Mouse (Mus musculus): ENCODE measurements around the gene Fsd1. TPM values are rescaled to one million over a fixed set of nuclear protein-coding genes. Genes with fewer than 3 reads are reported as not detected.
A peak's percentile ranks its signal among the peaks of the same experiment; 100 is the strongest.

Gene Fsd1
- polyA plus RNA-seq, 1 experiment = 0.36 TPM

DNA sequence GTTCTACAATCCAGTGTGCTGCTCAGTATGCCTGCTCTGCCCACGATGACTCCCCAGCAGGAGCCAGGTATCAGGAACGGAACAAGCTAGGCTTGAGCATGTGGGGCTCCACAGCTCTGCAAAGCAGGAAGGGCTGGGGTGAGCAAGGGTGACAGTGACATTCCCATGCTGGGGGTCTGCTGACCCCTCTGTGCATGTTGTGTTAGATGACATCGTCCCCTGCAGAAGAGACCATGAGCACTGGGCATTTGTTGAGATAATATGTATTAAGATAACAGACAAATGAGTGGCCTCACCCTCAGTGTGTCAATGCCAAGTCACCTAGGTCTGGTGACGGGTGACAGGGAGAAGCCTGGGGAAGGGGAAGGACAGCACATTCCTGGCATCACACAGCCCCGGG is 38.6 kb downstream of the Fsd1 start:
- no peak overlapping the region for H3K4me3 ChIP-seq
- no peaks in the 10 kb centered on the region for H3K27me3 ChIP-seq (ENCODE audit: control insufficient read depth, insufficient read depth, insufficient read length)
- peaks cover 92% of the 10 kb centered on the region for H3K79me2 ChIP-seq (ENCODE audit: control insufficient read depth, insufficient read depth)
- no peak overlapping the region for H3ac ChIP-seq (ENCODE audit: control insufficient read depth, insufficient read length)
- no peaks in the 10 kb centered on the region for H3K36me3 ChIP-seq (ENCODE audit: control insufficient read depth, insufficient read depth)
- no peak overlapping the region for H3K4me2 ChIP-seq (ENCODE audit: low read depth)
- TF ChIP-seq TCF12 (IDR thresholded peaks at IDR 0.05; ENCODE audit: insufficient read depth, poor library complexity, severe bottlenecking) (no peak), MYOD1 (IDR thresholded peaks at IDR 0.05; ENCODE audit: control insufficient read depth in 1 of 3, insufficient read length in 2 of 3, low read depth in 2 of 3) (no peak), CEBPB (IDR thresholded peaks at IDR 0.05; ENCODE audit: insufficient read depth, poor library complexity, severe bottlenecking) (no peak), SRF (IDR thresholded peaks at IDR 0.05; ENCODE audit: control insufficient read depth, insufficient read length, low read depth) (no peak), TCF3 (IDR thresholded peaks at IDR 0.05; ENCODE audit: insufficient read length, low read depth) (no peak), REST (IDR thresholded peaks at IDR 0.05; ENCODE audit: insufficient read depth, insufficient read length) (no peak), POLR2AphosphoS2 (IDR thresholded peaks at IDR 0.05; ENCODE audit: insufficient read length, low read depth) (no peak), USF1 (IDR thresholded peaks at IDR 0.05; ENCODE audit: low read depth) (no peak), MAX (IDR thresholded peaks at IDR 0.05; ENCODE audit: low read depth) (no peak), MYOG (IDR thresholded peaks at IDR 0.05; ENCODE audit: control insufficient read depth in 1 of 3, insufficient read depth in 1 of 3, insufficient read length in 2 of 3, low read depth in 2 of 3) (no peak), POLR2A (IDR thresholded peaks at IDR 0.05; ENCODE audit: insufficient read length, low read depth) (no peak), E2F4 (IDR thresholded peaks at IDR 0.05; ENCODE audit: insufficient read depth) (no peak)

DNA sequence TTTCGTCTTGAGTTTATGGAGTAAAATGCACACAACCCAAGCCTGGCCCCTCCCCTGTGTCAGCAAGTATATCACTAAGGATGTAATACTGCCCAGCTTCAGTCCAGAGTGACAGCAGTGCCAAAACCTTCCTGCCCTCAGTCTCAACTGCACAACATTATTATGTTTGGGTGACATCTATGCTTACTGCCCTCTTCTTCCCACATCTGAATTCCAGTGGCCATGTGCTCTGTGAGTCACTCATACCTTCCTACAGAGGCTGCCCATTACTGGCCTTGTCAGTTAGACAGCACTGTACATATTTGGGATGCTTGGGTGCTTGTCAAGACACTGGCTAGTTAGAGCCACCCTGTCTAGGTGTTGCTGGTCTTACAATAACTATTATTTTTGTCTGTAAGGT is 40.0 kb downstream of the Fsd1 start:
- TF ChIP-seq POLR2A (IDR thresholded peaks at IDR 0.05; ENCODE audit: insufficient read length, low read depth) = no peak
- peak in 1 of 3 experiments; percentile 52 for TF ChIP-seq MYOD1 (IDR thresholded peaks at IDR 0.05; ENCODE audit: control insufficient read depth in 1 of 3, insufficient read length in 2 of 3, low read depth in 2 of 3)
- peak; percentile 67 for TF ChIP-seq USF1 (IDR thresholded peaks at IDR 0.05; ENCODE audit: low read depth)
- TF ChIP-seq MAX (IDR thresholded peaks at IDR 0.05; ENCODE audit: low read depth) = peak; percentile 80

DNA sequence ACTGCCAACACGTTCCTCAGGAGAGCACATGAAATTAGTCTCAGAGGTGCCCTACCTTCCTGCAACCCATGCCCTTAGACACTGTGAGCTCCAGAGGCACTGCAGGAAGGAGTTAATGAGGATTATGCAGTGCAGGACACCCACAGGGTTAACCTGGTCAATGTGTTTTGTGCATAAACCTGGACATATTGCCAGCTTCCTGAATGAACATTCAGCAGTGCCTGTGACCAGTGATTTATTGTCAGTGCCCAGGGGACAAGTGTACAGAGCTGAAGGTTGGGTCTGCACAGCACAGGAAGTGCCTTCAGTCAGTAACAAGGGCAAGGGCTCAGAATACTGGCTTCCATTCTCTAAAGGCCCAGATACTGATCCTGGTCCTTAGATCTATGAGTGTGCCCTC is 40.6 kb downstream of the Fsd1 start:
- H3K36me3 ChIP-seq (ENCODE audit: control insufficient read depth, insufficient read depth) = peaks cover 5% of the 10 kb centered on the region
- TF ChIP-seq TCF12 (IDR thresholded peaks at IDR 0.05; ENCODE audit: insufficient read depth, poor library complexity, severe bottlenecking) (no peak), REST (IDR thresholded peaks at IDR 0.05; ENCODE audit: insufficient read depth, insufficient read length) (no peak), CEBPB (IDR thresholded peaks at IDR 0.05; ENCODE audit: insufficient read depth, poor library complexity, severe bottlenecking) (no peak), E2F4 (IDR thresholded peaks at IDR 0.05; ENCODE audit: insufficient read depth) (no peak), MYOD1 (IDR thresholded peaks at IDR 0.05; ENCODE audit: control insufficient read depth in 1 of 3, insufficient read length in 2 of 3, low read depth in 2 of 3) (no peak), MYOG (IDR thresholded peaks at IDR 0.05; ENCODE audit: control insufficient read depth in 1 of 3, insufficient read depth in 1 of 3, insufficient read length in 2 of 3, low read depth in 2 of 3) (no peak), SRF (IDR thresholded peaks at IDR 0.05; ENCODE audit: control insufficient read depth, insufficient read length, low read depth) (no peak), TCF3 (IDR thresholded peaks at IDR 0.05; ENCODE audit: insufficient read length, low read depth) (no peak)
- peak overlapping the region; percentile 53 for H3K4me2 ChIP-seq (ENCODE audit: low read depth)
- H3K79me2 ChIP-seq (ENCODE audit: control insufficient read depth, insufficient read depth) = peaks cover 95% of the 10 kb centered on the region
- H3ac ChIP-seq (ENCODE audit: control insufficient read depth, insufficient read length) = no peak overlapping the region
- no peak overlapping the region for H3K4me3 ChIP-seq
- no peaks in the 10 kb centered on the region for H3K27me3 ChIP-seq (ENCODE audit: control insufficient read depth, insufficient read depth, insufficient read length)

More for the DNA sequence above, 40.0 kb downstream of the Fsd1 start:
- Histone ChIP-seq H3K4me2 (ENCODE audit: low read depth) (peak overlapping the region; percentile 53), H3K79me2 (ENCODE audit: control insufficient read depth, insufficient read depth) (peaks cover 96% of the 10 kb centered on the region), H3ac (ENCODE audit: control insufficient read depth, insufficient read length) (no peak overlapping the region), H3K36me3 (ENCODE audit: control insufficient read depth, insufficient read depth) (peaks cover 5% of the 10 kb centered on the region), H3K27me3 (ENCODE audit: control insufficient read depth, insufficient read depth, insufficient read length) (no peaks in the 10 kb centered on the region), H3K4me3 (no peak overlapping the region)

DNA sequence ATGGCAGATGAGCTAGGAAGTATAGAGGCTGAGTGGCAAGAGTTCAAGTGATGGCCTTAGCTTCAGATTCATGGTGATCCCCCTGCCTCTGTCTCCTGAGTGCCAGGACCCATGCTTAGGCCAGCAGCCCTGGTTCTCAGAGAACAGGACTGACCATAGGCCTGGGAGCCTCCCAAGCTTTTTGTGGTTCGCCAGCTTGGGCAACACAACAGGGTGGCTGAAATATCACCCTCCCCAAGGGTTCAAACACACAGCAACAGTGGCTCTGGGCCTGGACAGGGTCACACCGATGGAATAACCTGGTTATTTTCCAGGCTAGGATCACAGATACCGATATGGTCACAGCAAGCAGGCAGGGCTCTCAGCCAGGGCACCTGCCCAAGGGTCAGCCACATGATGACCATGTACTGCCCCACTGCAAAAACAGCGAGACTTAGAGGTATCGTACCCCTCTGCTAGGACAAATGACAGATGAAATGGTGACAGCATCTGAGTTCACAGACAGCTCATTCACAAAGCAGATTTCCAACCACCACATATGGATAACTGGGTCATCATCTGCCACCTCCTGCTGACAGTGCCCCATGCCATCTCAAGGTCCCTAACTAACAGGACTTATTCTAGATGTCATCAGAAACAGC is 41.6 kb downstream of the Fsd1 start:
- peaks cover 95% of the 10 kb centered on the region for H3K79me2 ChIP-seq (ENCODE audit: control insufficient read depth, insufficient read depth)
- H3K4me2 ChIP-seq (ENCODE audit: low read depth) = peak overlapping the region; percentile 13
- TF ChIP-seq TCF12 (IDR thresholded peaks at IDR 0.05; ENCODE audit: insufficient read depth, poor library complexity, severe bottlenecking) (no peak), MYOD1 (IDR thresholded peaks at IDR 0.05; ENCODE audit: control insufficient read depth in 1 of 3, insufficient read length in 2 of 3, low read depth in 2 of 3) (peak in 1 of 3 experiments; percentile 9)
- H3ac ChIP-seq (ENCODE audit: control insufficient read depth, insufficient read length) = no peak overlapping the region
- H3K4me3 ChIP-seq = no peak overlapping the region
- peaks cover 5% of the 10 kb centered on the region for H3K36me3 ChIP-seq (ENCODE audit: control insufficient read depth, insufficient read depth)
- no peaks in the 10 kb centered on the region for H3K27me3 ChIP-seq (ENCODE audit: control insufficient read depth, insufficient read depth, insufficient read length)

DNA sequence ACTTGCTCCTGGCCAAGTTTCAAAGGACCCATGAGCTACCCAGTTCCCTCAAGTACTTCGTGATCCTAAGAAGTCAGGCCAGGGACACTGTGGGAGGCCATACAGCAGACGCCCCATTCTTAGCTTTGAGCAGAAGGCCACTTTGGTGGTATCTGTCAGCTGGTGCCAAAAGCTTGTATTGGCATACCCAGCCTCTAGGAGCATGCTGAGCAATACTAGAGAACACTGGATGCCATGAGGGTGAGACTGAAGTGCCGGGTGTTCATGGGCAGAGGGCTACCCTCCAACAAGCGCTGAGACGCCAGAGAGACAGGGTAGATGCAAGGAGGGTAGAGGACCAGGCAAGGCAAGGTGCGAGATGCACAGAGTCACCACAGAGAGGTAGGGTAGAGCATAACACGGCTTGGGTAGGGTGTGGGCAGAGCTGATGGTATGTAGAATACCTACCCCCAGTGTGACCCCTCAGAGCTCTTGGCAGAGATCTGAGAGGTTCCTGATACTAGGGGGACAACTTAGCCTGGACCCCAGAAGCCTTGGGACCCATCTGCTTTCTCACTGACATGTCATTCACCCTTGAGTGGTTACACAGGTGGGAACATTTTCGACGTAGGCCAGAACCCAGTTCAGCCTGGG is 44.0 kb downstream of the Fsd1 start:
- Histone ChIP-seq H3K4me3 (no peak overlapping the region), H3K79me2 (ENCODE audit: control insufficient read depth, insufficient read depth) (peaks cover 95% of the 10 kb centered on the region), H3K27me3 (ENCODE audit: control insufficient read depth, insufficient read depth, insufficient read length) (no peaks in the 10 kb centered on the region), H3ac (ENCODE audit: control insufficient read depth, insufficient read length) (no peak overlapping the region), H3K36me3 (ENCODE audit: control insufficient read depth, insufficient read depth) (peaks cover 5% of the 10 kb centered on the region), H3K4me2 (ENCODE audit: low read depth) (peak overlapping the region; percentile 50)
- no peak for TF ChIP-seq MYOG (IDR thresholded peaks at IDR 0.05; ENCODE audit: control insufficient read depth in 1 of 3, insufficient read depth in 1 of 3, insufficient read length in 2 of 3, low read depth in 2 of 3)
- TF ChIP-seq TCF3 (IDR thresholded peaks at IDR 0.05; ENCODE audit: insufficient read length, low read depth) = no peak
- TF ChIP-seq TCF12 (IDR thresholded peaks at IDR 0.05; ENCODE audit: insufficient read depth, poor library complexity, severe bottlenecking) = no peak
- no peak for TF ChIP-seq MAX (IDR thresholded peaks at IDR 0.05; ENCODE audit: low read depth)
- no peak for TF ChIP-seq CEBPB (IDR thresholded peaks at IDR 0.05; ENCODE audit: insufficient read depth, poor library complexity, severe bottlenecking)
- TF ChIP-seq POLR2A (IDR thresholded peaks at IDR 0.05; ENCODE audit: insufficient read length, low read depth) = no peak
- no peak for TF ChIP-seq MYOD1 (IDR thresholded peaks at IDR 0.05; ENCODE audit: control insufficient read depth in 1 of 3, insufficient read length in 2 of 3, low read depth in 2 of 3)

All from myocyte (in vitro differentiated cells).